15 mouse cellular contexts compared by ENCODE assay signal in the genomic region with DNA sequence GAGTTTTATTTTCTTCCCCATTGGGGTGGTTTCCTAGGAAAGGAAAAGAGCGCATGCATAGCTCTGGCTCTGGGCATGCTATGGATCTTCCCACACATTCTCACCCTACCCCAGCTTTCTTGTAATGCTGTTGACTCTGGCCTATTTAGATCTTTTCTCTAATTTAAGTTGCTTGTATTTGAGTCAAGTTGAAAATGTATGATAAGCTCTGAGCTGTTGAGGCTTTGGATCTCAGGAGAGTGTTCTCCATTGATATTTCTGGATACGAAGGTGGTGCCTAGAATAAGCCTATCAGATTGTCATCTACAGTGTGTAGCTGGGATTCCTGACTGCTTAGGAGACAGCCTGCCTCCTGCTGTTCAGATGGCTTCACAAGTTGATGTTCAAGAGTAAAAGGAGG.
DNase-seq lines count a peak whose midpoint lies in the region.
"Had no signal": no experiment of that assay in that cellular context is flagged by ENCODE, and none has a peak within 500 bp of the region (broad histone marks: within the 10 kb centered on the region; RNA-seq: fewer than 3 reads in every experiment).

No protein-coding gene starts in this region.

- intact Hi-C loops in heart, postnatal 14 days (cut with DNase I) = no loop called here

- DNase-seq in frontal cortex, adult 2 months (ENCODE audit: extremely low spot score in 1 of 2, low spot score in 1 of 2) = peak; percentile 46 to 63
- no peak for DNase-seq in frontal cortex, postnatal 14 days (ENCODE audit: low spot score in 2 of 2)
- DNase-seq in right cerebral cortex, adult 2 months (ENCODE audit: low spot score in 2 of 2) = peak; percentile 21 to 23
- DNase-seq in right cerebral cortex, postnatal 4 days = no peak
- peak; percentile 26 to 45 for DNase-seq in left cerebral cortex, adult 9 months (ENCODE audit: low spot score in 2 of 2)
- no peak for DNase-seq in heart, postnatal 14 days
- DNase-seq in yolk sac, embryonic 10.5 days (ENCODE audit: low spot score) = no peak
- DNase-seq: adrenal gland, postnatal 10 days; cerebellum, adult 11-12 months; cerebellum, adult 9-10 months; cerebellum, postnatal 25 days; gastrocnemius, adult 2 months; gastrocnemius, postnatal 36 days; heart, adult 11 months; heart, postnatal 4 days had no signal

Comparison
In these comparisons a context has a peak if more than half of its experiments do, and no peak if none do; other contexts are left out.
1. DNase-seq: peak in frontal cortex, adult 2 months (2 of 2), right cerebral cortex, adult 2 months (2 of 2) and left cerebral cortex, adult 9 months (2 of 2); none in frontal cortex, postnatal 14 days (0 of 2), right cerebral cortex, postnatal 4 days (single experiment), heart, postnatal 14 days (0 of 2) and yolk sac, embryonic 10.5 days (single experiment).